Mouse (Mus musculus) forebrain, embryonic 15.5 days (tissue): Measurements from ENCODE around the gene Psmd5. TPM values are rescaled to one million over a fixed set of nuclear protein-coding genes. Genes with fewer than 3 reads are reported as not detected.

ENCODE experiments used
- ATAC-seq: fragments of 200-750 bp; cut with Nextera tagmentation; replicated peaks from 2 replicates; pipeline ENCODE4 v1.8.0; 2017; ENCODE audit warnings: mild to moderate bottlenecking, moderate TSS enrichment, moderate library complexity
- H3K27ac ChIP-seq: fragments of 300-500 bp; sonication (generic); replicated peaks from 2 replicates; pipeline ENCODE4 v1.5.1; 2015; ENCODE audit warnings: mild to moderate bottlenecking, inconsistent platforms
- H3K27me3 ChIP-seq: fragments of 300-500 bp; sonication (generic); 2 replicates; pipeline ENCODE4 v1.6.1; 2015; ENCODE audit warnings: inconsistent platforms
- H3K36me3 ChIP-seq: fragments of 300-500 bp; sonication (generic); 2 replicates; pipeline ENCODE4 v1.6.1; 2015; ENCODE audit warnings: mild to moderate bottlenecking, inconsistent platforms
- H3K4me1 ChIP-seq: fragments of 300-500 bp; sonication (generic); 2 replicates; pipeline ENCODE4 v1.6.1; 2015; ENCODE audit warnings: inconsistent platforms
- H3K4me2 ChIP-seq: fragments of 300-500 bp; sonication (generic); replicated peaks from 2 replicates; pipeline ENCODE4 v1.6.1; 2015; ENCODE audit warnings: mild to moderate bottlenecking, inconsistent platforms
- H3K4me3 ChIP-seq: fragments of 300-500 bp; sonication (generic); 2 replicates; pipeline ENCODE4 v1.5.1; 2015; ENCODE audit warnings: mild to moderate bottlenecking, inconsistent platforms
- H3K9ac ChIP-seq: fragments of 300-500 bp; sonication (generic); replicated peaks from 2 replicates; pipeline ENCODE4 v1.6.1; 2015; ENCODE audit warnings: mild to moderate bottlenecking, inconsistent platforms
- H3K9me3 ChIP-seq: fragments of 300-500 bp; sonication (generic); 2 replicates; pipeline ENCODE4 v1.6.1; 2016; ENCODE audit warnings: inconsistent platforms
- WGBS: fragments of 180-500 bp; shearing (Covaris S2); methylation state at CpG from one replicate; pipeline ENCODE4 v1.1.7; 2015; ENCODE audit warnings: mixed read lengths; 5-methylcytosine and 5-hydroxymethylcytosine counted together
- polyA plus RNA-seq: library from polyadenylated mRNA; unstranded; fragments of >200 nt; fragmentation: Nextera tagmentation; extraction: Ambion mirVana; gene quantifications from 2 replicates; pipeline ENCODE4 v1.2.1, GENCODE M21; 2015

Gene Psmd5
- 101 and 108 TPM in 2 replicates for polyA plus RNA-seq

GRCm38 (mm10) chr2:34874816-34875345 is at the start of gene Psmd5:
TSS of gene Psmd5 (minus strand) at chr2:34874968.
- Histone ChIP-seq H3K9me3 (no peaks in the 10 kb centered on the region), H3K4me2 (no peak within 1 kb of the TSS), H3K27ac (no peak within 1 kb of the TSS), H3K27me3 (peaks cover 30% of the 10 kb centered on the region), H3K9ac (no peak within 1 kb of the TSS), H3K4me1 (peaks cover 7% of the 10 kb centered on the region), H3K4me3 (no peak within 1 kb of the TSS), H3K36me3 (no peaks in the 10 kb centered on the region)
- no peak for ATAC-seq
- WGBS = 12% methylated on average over 8 of the region's 8 CpGs

- no peaks in the 10 kb centered on the region for H3K9me3 ChIP-seq
- no peaks in the 10 kb centered on the region for H3K27me3 ChIP-seq
- H3K36me3 ChIP-seq = no peaks in the 10 kb centered on the region
- no peak overlapping the region for H3K4me2 ChIP-seq
- no peak for ATAC-seq
- no peak overlapping the region for H3K4me3 ChIP-seq
- H3K9ac ChIP-seq = no peak overlapping the region
- 29% methylated on average over 2 of the region's 2 CpGs for WGBS
- no peak overlapping the region for H3K27ac ChIP-seq
- no peaks in the 10 kb centered on the region for H3K4me1 ChIP-seq
Measured at GRCm38 (mm10) chr2:34922729-34923128, 48.0 kb upstream of the Psmd5 start.

GRCm38 (mm10) chr2:34920144-34920543 is 45.4 kb upstream of the Psmd5 start:
- H3K27ac ChIP-seq = no peak overlapping the region
- 67% methylated on average over 2 of the region's 2 CpGs for WGBS

GRCm38 (mm10) chr2:34915103-34915502 is 40.3 kb upstream of the Psmd5 start:
- Histone ChIP-seq H3K4me3 (no peak overlapping the region), H3K4me2 (no peak overlapping the region), H3K4me1 (peaks cover 17% of the 10 kb centered on the region), H3K27ac (no peak overlapping the region), H3K27me3 (peaks cover 15% of the 10 kb centered on the region; the same call in 1 of the 2 replicates), H3K9me3 (no peaks in the 10 kb centered on the region), H3K9ac (no peak overlapping the region), H3K36me3 (no peaks in the 10 kb centered on the region)
- no peak for ATAC-seq
- 63% methylated on average over 2 of the region's 2 CpGs for WGBS

More at GRCm38 (mm10) chr2:34920144-34920543, 45.4 kb upstream of the Psmd5 start:
- Histone ChIP-seq H3K4me1 (no peaks in the 10 kb centered on the region), H3K27me3 (peaks cover 5% of the 10 kb centered on the region; the same call in 1 of the 2 replicates), H3K4me3 (no peak overlapping the region), H3K9me3 (no peaks in the 10 kb centered on the region), H3K4me2 (no peak overlapping the region), H3K9ac (no peak overlapping the region), H3K36me3 (no peaks in the 10 kb centered on the region)
- no peak for ATAC-seq

- Histone ChIP-seq H3K27me3 (peaks cover 15% of the 10 kb centered on the region; the same call in 1 of the 2 replicates), H3K9me3 (no peaks in the 10 kb centered on the region), H3K27ac (no peak overlapping the region), H3K4me1 (peaks cover 17% of the 10 kb centered on the region), H3K4me2 (peak overlapping the region; percentile 79; the same call in 1 of the 2 replicates), H3K36me3 (no peaks in the 10 kb centered on the region), H3K4me3 (peak overlapping the region; percentile 50; the same call in 1 of the 2 replicates), H3K9ac (peak overlapping the region; percentile 49; the same call in 1 of the 2 replicates)
- 6% methylated on average over 2 of the region's 2 CpGs for WGBS
- ATAC-seq = no peak
Measured at GRCm38 (mm10) chr2:34914823-34915082, 40.0 kb upstream of the Psmd5 start.

- Histone ChIP-seq H3K27ac (no peak overlapping the region), H3K4me3 (peak overlapping the region; percentile 50), H3K9ac (peak overlapping the region; percentile 49), H3K4me2 (peak overlapping the region; percentile 79), H3K4me1 (peaks cover 17% of the 10 kb centered on the region), H3K36me3 (no peaks in the 10 kb centered on the region), H3K9me3 (no peaks in the 10 kb centered on the region), H3K27me3 (peaks cover 15% of the 10 kb centered on the region; the same call in 1 of the 2 replicates)
- ATAC-seq = peak; percentile 66
- WGBS = 3% methylated on average over 44 of the region's 50 CpGs
Measured at GRCm38 (mm10) chr2:34914069-34914822, 39.5 kb upstream of the Psmd5 start.

- WGBS = under 1% methylated on average over 56 of the region's 64 CpGs
- peak within 1 kb of the TSS; percentile 79 for H3K4me2 ChIP-seq
- H3K4me3 ChIP-seq = peak within 1 kb of the TSS; percentile 50
Measured at GRCm38 (mm10) chr2:34913218-34914068, 38.7 kb upstream of the Psmd5 start, which contains the start of gene Phf19. TSS of gene Phf19 (minus strand) at chr2:34914026.

GRCm38 (mm10) chr2:34912613-34913012 is 37.8 kb upstream of the Psmd5 start:
- Histone ChIP-seq H3K4me1 (peaks cover 17% of the 10 kb centered on the region), H3K4me2 (peak overlapping the region; percentile 79), H3K4me3 (peak overlapping the region; percentile 50), H3K9me3 (no peaks in the 10 kb centered on the region), H3K9ac (0 out of 2 replicates have a peak overlapping the region, but pooled peaks have one; percentile 49), H3K36me3 (no peaks in the 10 kb centered on the region), H3K27me3 (peaks cover 15% of the 10 kb centered on the region; the same call in 1 of the 2 replicates), H3K27ac (no peak overlapping the region)
- no peak for ATAC-seq
- 39% methylated on average over 7 of the region's 7 CpGs for WGBS

More at GRCm38 (mm10) chr2:34913218-34914068, 38.7 kb upstream of the Psmd5 start, which contains the start of gene Phf19:
- peak; percentile 63 for ATAC-seq
- H3K9ac ChIP-seq = peak within 1 kb of the TSS; percentile 49
- H3K27me3 ChIP-seq = peaks cover 15% of the 10 kb centered on the region; the same call in 1 of the 2 replicates
- H3K36me3 ChIP-seq = no peaks in the 10 kb centered on the region
- peaks cover 17% of the 10 kb centered on the region for H3K4me1 ChIP-seq
- H3K27ac ChIP-seq = no peak within 1 kb of the TSS; the same call in 1 of the 2 replicates
- no peaks in the 10 kb centered on the region for H3K9me3 ChIP-seq

- Histone ChIP-seq H3K27ac (no peak overlapping the region), H3K36me3 (no peaks in the 10 kb centered on the region), H3K9ac (no peak overlapping the region), H3K9me3 (no peaks in the 10 kb centered on the region), H3K4me2 (no peak overlapping the region), H3K27me3 (peaks cover 15% of the 10 kb centered on the region; the same call in 1 of the 2 replicates), H3K4me3 (no peak overlapping the region), H3K4me1 (peaks cover 17% of the 10 kb centered on the region)
- no peak for ATAC-seq
- WGBS = 81% methylated on average over 5 of the region's 5 CpGs
Measured at GRCm38 (mm10) chr2:34911871-34912270, 37.1 kb upstream of the Psmd5 start.

GRCm38 (mm10) chr2:34909719-34910118 is 35.0 kb upstream of the Psmd5 start:
- Histone ChIP-seq H3K4me3 (no peak overlapping the region), H3K4me1 (peaks cover 20% of the 10 kb centered on the region), H3K9me3 (no peaks in the 10 kb centered on the region), H3K27ac (no peak overlapping the region), H3K4me2 (no peak overlapping the region), H3K9ac (no peak overlapping the region), H3K27me3 (peaks cover 6% of the 10 kb centered on the region; the same call in 1 of the 2 replicates), H3K36me3 (no peaks in the 10 kb centered on the region)
- ATAC-seq = no peak
- WGBS = 94% methylated on average over 4 of the region's 4 CpGs

- H3K4me2 ChIP-seq = no peak overlapping the region
- H3K9me3 ChIP-seq = no peaks in the 10 kb centered on the region
- ATAC-seq = no peak
- WGBS = 58% methylated on average over 12 of the region's 12 CpGs
- H3K27ac ChIP-seq = no peak overlapping the region
- no peak overlapping the region for H3K4me3 ChIP-seq
- no peak overlapping the region for H3K9ac ChIP-seq
- H3K36me3 ChIP-seq = no peaks in the 10 kb centered on the region
- H3K4me1 ChIP-seq = peaks cover 11% of the 10 kb centered on the region
- no peaks in the 10 kb centered on the region for H3K27me3 ChIP-seq
Measured at GRCm38 (mm10) chr2:34906861-34907604, 32.3 kb upstream of the Psmd5 start.
